Mouse (Mus musculus) adipocyte (in vitro differentiated cells): ENCODE results near the gene Rapgef1.
"Not testable (repeated sequence)": the region's sequence is repeated elsewhere in the genome, so short reads cannot be mapped to it uniquely, and the experiment has no call there.

Source experiments
- DNase-seq: peaks from one replicate; pipeline ENCODE4 v3.0.0-alpha.2; 2016; ENCODE audit warnings: low spot score

Gene Rapgef1

DNA sequence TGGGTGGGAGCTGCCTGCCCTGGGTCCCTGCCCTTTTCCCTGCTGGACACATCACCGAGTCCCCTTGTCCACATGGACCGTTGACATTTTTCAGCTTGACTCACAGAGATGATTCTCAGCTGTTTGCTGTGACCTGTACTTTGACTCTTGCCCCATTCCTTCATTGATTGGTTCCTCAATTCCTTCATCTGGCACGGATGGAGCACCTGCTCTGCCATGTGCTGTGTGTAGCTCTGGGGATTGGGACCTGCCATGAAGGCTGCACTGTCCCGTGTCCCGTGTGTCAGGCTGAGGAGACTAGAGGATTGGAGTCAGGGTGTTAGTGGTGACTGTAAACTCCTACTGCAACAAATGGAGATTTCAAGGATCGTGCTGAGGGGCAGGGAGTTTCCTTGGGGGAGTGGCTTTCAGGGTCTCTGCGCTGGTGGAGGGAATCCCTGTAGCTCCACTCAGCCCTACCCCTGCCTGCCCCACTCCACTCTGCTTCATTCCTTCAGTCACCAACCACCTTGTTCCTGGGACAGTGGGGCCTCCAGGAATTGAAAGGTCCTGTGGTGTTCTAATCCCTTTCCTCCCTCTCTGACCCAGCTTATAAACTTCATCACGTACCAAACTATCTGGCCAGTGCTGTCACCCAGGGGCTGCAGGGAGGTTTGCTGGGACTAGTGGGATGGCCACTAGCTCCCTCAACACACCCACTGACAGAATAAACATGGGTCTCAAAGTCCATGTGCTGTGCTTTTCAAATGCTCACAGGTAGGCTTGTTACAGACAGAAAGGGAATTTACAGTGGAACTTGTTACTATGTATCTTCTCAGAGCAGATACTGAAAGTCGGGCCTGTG is 3.9 kb downstream of the Rapgef1 start:
- no peak for DNase-seq

DNA sequence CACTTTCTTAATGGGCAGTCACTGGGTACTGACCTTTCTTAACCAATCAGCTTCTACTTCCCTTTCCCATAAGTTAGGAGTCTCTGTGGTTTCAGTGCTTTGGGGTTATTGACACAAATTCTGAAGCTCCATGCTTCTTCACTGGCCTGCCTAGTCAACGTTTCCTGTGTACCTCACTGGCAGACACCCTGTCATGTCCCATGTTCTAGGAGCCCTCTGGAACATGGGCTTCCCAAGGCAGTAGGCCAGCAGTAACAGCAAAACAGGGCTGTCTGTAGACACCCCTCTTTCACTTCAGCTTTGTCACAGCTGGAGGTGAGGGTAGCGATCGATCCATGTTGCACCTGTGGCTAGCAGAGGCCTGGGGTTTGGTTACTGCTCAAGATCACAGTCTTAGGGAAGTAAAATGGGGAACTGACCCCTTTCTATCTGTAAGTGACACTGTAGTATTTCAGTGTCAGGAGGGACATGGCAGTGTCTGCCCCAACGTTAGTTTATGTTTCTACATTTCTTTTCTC is 4.6 kb downstream of the Rapgef1 start:
- DNase-seq: no peak

DNA sequence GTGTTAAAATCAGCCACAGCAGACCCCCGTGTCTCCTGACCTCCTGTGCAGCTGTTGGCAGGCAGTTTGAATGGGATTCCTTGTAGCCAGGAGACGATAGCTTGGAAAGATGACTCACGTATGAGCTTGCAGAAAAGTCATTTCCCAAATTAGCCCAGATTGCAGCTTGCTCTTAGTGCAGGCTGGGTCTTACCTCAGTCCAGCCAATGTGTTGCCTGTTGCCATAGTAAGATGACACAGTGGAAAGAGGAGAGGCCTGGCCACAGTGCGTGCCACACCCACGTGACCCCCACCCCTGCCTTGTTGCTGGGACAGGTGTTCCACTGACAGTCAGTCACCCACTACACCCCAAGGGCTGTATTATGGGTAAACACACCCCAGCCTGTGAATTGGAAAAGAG is 5.2 kb downstream of the Rapgef1 start:
- DNase-seq: peak; percentile 61

DNA sequence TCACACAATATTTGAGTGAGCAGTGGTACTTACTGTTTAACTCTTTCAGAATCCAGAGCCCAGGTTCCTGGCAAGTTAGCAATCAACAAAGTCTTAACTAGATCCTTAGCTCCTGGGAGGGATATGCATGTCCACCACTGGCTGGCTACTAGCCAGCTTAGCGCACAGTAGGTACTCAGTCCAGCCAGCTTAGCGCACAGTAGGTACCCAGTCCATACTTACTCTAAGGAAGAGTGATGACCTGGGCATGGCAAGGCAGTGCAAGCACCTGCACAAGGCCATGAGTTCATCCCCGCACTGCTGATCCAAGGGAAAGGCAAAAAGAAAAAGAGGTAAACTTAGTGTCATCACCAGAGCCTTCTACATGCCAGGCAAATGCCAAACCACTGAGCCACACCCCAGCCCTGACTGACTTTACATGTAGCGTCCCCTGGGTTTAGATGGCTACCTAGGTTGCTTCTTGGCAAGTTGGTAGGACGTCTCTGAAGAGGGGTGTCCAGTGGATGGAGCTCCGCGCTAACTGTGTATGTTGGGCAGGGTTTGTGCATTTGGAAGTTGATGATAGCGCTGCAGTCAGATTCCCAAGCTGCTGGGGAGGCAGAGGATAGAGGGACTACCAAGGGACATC is 6.2 kb downstream of the Rapgef1 start:
- no peak for DNase-seq

DNA sequence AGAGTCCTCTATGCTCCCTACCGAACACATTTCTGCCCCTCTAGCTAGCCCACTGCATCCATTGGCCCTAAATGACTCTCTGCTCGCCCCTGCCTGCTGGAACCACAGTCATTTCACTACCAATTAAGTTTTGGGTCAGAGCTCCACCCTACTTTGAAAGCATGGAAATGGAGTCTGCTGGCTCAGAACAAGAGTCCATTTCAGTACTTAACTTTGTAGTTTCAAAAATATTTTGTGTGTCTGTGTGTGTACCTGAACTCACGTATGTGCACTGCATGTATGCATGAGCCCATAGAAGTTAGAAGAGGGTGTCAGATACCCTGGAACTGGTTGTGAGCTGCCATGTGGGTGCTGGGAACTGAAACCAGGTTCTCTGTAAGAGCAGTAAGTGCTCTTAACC is 7.8 kb downstream of the Rapgef1 start:
- DNase-seq: no peak

DNA sequence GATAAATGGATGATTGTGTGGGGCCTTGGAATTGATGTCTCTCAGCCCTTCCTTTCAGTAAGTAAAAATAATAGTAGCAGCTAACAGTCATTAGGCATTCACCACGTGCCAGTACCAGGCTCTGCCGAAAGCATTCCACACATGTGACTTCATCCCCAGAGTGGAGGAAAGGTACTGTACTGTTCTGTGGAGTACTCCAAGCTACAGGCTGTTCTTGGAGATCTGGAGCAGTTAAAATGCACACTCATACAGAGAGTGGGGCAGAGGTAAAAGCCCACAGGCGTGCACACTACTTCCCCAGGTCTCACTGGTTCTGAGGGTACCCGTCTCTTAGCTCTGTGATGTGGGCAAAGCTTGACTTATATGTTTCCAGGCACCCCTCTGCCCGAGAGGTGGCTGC is 8.7 kb downstream of the Rapgef1 start:
- peak; percentile 73 for DNase-seq

DNA sequence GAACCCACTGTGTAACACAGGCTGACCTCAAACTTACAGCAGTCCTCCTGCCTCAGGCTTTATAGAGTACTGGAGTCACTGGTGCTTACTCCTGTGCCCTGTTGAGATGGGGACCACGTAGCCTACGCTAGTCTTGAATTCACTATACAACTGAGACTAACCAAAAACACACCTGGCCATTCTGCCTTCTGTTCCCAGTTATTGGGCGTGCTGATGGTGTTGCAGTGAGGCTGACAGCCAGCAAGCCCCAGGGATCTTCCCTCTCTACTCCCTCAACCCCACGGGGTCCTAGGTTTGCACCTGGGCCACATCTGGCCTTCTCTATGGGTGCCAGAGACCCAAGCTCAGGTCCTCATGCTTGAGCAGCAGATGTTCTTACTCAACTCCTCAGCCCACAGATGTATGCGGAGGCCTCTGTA is 9.3 kb downstream of the Rapgef1 start:
- no peak for DNase-seq

DNA sequence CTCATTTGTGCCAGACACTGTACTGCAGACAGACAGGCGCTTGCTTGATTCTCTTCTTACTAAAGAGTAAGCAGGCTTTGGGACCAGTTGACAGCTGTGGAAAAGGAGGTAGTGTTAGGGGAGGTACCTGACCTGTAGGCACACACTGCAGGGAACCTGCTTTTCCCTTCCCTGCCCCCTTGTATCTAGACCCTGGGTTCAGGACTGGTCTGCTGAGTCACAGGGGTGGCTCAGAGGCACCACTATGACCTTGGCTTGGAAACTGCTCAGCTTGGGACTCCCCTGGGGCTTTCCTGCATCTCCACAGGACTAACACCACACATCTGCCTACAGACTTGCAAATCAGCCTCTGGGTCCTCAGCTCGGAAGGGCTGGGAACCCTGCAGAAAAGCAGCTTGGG is 9.8 kb downstream of the Rapgef1 start:
- peak; percentile 36 for DNase-seq

DNA sequence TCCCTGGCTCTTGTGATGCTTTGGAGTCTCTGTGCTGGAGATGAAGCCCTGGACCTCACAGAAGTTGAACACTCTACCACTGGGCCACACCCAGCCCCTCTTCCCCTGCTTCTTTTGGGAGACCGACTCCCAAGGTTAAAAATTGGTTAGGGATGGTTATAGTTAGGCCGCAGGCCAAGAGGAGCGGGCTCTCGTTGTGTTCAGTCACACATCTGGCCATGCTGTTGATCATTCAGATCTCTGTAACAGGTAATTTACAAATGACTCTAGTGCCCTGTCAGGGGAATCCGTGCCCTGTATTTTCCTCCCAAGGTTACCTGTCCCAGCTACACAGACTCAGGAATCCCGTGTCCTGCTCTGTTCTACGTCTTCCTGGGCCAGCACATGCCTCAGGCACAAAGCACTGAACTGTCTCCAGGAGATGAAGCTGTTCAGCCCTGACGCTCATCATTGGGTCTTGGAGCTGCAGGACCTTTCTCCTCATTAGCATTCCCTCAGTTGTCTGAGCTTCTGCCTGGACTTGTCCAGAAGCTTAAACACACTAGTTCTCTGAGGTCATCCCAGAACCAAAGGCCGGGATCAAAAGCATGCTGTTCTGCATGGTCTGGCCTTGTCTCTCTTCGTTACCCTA is 10.7 kb downstream of the Rapgef1 start:
- no peak for DNase-seq

DNA sequence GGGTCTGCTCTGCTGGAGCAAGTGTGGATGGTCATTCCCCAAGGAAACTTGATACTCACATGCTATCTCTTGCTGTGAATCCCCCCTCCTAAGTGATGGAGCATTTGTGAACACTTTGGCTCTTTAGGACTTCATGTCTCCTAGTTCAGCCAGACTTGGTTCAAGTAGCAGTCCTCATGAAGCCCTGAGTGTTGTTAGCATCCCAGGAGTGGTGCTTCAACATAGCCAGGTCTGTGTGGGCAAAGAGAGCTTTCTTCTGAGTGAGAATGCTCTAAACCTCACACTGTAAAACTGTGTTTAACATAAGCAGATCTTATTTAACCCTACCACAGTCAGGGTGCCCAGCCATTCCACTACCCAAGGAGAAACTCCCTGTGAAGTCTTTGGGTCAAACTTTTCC is 11.5 kb downstream of the Rapgef1 start:
- no peak for DNase-seq

DNA sequence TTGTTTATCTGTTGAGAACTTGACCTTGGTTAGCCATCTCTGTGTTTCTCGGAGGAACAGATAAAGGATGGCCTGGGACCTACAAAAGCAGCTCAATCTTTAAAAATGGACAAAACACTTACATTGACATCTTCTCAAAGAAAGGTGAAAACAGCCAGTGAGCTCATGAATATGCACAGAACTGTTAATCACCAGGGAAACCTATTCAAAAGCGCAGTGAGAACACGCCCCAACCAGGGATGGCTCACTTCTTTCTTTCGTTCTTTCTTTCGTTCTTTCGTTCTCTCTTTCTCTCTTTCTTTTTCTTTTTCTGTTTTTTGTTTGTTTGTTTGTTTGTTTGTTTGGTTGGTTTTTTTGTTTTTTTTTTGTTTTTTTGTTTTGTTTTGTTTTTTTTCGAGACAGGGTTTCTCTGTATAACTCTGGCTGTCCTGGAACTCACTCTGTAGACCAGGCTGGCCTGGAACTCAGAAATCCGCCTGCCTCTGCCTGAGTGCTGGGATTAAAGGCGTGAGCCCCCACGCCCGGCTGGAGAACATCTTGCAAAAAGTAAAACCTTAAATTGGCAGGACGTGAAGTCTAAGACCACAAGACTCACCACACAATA is 12.1 kb downstream of the Rapgef1 start:
- DNase-seq: not testable (repeated sequence)

DNA sequence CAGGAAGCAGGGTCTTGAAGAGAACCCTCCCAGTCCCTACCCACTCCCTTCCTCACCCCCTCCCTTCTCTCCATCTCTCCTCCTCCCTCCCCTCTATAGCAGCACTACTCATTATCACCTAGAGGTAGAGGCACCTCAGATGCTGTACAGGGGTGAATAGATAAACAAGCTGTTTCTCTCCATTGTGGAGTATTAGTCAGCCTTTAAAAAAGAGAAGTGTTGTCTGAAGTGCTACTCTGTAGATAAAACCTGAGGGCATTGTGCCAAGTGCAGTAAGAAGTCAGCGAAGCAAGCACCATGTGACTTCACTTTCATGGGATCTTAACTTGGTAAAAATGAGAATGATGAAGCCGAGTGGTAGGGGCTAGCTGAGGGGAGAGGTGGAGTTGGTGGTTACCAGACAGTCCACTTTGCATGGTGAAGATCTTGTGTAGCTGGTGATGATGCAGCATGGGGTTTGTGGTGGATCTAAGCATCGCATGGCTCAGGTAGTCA is 12.7 kb downstream of the Rapgef1 start:
- no peak for DNase-seq

DNA sequence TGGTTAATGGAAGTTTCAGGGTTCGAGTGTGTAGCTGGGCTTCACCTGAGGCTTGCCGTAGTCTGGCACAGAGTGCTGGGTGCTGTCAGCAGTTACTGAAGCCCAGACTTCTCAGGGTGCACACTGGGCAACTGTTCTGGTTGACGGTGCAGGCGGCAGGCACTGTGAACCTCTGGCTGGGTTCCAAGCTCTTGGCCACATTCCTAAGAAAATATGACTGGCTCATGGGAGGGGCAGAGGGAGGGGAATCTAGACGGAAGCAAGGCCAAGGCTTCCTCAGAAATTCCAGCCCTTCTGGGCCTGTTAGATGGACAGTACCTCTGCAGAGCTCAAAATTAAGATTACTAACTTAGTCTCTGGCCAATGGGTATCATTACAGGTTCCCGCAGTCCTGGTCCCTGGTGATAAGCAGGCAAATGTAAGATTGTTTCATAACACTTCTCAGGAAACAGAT is 13.6 kb downstream of the Rapgef1 start:
- DNase-seq: peak; percentile 96

DNA sequence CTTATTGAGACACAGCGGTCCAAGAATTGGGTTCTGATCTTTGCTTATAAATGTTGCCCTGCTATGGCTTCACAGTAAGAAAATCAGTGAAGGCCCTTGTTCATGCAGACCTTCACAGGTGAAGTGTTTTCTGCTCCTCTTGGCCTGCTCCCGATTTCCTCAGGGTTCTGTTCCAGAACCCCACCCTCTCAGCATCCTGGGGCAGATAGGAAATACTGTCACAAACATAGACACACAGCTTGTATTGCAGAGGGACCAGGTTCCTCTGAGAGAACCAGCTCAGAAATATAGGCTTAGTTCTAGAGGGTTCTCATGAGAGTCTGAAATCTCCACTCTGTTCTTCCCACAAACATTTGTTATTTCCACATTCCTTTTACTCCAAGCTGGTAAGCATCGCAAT is 14.3 kb downstream of the Rapgef1 start:
- DNase-seq: no peak

DNA sequence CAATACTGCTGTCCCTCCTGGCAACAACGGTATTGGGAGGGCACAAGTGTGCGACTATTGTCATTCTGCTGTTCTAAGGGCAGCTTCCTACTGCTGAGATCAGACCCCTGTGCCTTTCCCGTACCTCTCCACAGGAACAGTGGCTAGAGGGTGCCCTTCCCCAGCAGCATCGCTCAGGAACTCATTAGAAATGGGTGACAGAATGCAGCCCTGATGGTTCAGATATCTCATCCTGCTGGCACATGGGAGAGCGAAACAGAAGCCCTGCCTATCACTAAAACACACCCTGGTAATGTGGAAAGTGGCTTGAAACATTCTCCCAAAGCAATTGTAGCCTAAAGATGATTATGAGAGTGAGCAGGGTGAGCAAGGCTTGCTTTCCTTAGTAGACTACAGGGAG is 15.0 kb downstream of the Rapgef1 start:
- no peak for DNase-seq

DNA sequence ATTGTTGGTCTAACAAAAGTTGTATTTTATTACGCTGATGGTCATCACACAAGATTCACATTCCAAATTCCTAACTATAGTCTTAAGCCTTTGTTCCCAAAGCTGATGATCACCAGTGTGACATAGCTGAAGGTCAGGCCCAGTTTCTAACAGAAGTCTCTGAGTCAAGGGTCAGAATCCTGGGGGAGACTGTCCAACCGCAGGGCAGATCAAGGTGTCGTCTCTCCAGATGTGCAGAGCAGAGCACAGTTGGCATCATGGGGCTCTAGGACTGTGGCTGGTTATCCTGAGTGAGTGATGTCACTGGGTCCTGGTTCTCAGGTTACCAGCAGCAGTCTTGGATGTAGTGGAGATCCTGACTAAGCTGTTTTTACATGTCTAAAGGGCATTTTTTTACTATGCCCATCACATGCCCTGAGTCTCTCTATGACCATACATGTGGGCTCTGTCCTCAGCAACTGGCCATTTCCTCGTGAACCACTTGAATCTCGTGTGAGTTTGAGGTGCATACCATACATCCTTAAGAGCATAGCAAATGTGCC is 16.5 kb downstream of the Rapgef1 start:
- DNase-seq: no peak

DNA sequence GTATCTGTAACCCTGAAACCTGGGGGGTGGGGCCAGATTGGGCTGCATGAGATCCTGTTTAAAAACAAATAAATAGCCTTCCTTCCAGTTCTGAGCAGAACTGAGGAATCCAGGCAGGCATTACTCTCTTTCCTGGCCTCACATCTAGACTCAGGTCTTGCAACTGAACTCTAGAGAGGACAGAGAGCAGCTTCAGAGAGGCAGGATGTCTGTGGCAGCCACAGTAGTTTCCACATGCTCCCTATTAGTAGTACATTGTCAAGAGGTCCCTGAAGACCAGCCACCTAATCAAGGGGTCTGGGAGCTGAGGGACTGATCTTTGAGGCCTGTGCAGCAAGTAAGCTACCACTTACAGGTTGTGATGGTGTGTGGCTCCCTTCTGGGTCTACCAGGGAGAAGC is 18.0 kb downstream of the Rapgef1 start:
- DNase-seq: no peak

DNA sequence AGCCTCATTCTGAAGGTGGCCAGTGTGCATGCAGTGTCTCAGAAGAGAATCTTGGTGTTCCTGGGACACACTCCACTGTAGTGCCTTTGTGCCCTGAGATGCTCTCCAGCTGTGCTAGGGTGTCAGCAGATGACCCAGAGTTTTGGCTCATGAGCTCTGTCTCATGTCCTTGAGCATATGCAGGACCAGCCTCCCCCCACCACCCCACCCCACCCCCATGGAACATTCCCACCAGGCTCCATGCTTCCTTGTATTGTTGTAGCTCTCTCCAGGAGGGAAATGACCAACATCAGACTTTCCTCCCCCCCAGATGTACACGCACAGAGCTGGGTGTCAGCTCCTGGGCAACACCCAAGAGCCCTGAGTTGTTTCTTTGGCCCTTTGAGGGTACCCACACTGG is 19.9 kb downstream of the Rapgef1 start:
- no peak for DNase-seq

DNA sequence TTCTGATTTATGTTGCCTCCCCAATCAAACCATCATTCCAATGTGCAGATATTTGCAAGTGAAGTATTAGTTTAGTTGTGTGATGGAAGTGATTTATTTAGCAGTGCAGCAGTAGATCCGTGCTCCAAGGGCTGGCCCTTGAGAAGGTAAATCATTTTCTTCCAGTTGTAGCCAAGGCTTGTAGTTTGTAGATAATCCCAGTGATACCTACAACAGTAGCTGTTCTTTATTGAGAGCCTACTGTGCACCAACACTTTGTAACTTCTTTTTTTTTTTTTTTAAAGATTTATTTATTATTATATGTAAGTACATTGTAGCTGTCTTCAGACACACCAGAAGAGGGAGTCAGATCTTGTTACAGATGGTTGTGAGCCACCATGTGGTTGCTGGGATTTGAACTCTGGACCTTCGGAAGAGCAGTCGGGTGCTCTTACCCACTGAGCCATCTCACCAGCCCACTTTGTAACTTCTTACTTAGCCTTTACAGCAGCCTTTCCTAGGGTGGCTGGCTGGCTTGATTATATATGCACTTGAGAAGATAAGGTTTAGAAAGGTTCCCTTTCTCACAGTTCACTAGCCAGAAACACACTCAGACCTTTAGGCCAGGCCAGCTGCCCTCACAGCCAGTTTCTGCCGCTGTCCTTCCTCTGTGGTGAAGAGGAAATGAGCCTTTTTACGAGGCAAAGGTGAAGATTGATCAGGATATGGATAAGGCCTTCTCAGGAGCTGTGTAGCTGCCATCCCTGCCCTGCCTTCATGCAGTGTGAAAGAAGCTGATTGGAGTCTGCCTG is 20.6 kb downstream of the Rapgef1 start:
- no peak for DNase-seq

DNA sequence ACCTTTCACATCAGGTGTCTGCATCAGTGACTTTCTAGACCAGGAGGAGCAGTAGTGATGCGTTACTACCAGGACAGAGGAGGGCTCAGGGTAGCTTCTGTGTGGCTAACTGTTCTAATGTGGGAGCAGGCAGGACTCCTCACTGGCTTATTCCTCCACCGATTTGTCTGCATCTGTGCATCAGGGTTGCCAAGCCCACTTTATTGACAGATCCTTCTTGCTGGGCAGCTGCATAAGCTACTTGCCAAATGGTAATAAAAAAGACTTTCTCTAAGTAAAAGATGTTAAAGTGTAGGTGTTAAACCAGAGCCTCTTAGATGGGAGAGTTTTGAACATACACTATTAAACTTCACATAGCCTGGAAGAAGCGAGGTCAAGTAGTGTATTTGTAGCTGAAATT is 22.2 kb downstream of the Rapgef1 start:
- no peak for DNase-seq

DNA sequence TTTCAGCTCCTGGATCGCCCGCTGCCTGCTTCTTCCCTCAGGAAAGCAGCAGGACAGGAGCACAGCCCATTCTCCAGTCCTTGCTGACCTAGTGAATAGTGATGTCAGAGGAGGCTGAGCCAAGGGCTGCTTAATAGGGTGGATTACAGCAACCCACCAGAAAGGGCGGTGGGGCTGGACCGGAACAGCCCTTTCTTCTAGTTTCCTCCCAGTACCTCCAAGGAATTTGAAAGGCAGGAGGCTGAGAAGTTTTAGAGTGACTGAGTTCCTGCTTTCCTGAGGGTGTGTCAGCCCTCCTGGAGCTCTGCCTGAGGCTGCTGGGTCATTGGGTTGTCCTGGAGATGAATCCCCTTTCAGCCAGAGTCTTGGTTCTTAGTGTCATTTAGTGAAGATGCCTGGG is 23.9 kb downstream of the Rapgef1 start:
- DNase-seq: no peak
